Mouse (Mus musculus) hindlimb bud, embryonic 11.5 days (tissue): Measurements from ENCODE around the gene Bcas1.

Experiments
- DNase-seq: peaks from one replicate; pipeline ENCODE4 v3.0.0-alpha.2; 2012; ENCODE audit warnings: low read depth, low spot score; ENCODE audit errors: extremely low spot score

The Bcas1 gene

DNA sequence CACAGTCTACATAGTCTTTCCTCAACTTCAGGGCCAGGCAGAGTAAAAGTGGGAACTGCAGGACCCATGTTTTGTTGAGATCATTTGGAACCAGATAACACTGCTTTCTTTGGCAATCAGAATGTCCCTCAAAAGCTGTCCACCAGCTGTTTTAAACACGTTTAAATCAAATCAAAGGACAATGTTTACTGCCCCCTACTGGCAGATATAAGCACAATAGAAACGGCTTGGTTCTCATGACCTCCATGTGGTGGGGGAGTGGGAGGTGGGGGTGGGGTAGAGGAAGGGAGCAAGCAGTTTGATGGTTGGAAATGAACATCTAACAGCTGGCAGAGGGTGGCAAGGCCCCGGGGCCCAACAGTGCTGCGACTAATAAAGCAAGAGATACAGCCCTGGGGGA lies 5.7 kb downstream of the Bcas1 start:
- DNase-seq, result no peak

DNA sequence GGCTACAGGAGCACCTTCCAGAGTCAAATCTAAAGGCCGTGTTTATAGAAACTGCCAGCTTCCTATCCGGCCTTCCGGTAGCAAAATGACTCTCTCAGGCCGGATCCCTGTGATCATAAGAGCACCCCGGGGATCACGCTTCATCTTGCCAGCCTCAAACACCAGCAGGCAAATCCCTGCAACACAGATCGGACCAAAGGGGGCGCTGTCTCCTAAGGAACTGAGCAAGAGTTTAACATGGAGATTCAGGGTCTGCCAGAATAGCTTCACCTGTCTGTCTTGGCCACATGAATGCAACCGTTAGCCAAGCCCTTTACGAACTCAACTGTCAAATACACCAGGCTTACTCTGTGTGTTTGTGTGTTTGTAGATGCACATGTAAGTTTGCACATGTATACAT lies 8.9 kb downstream of the Bcas1 start:
- no peak for DNase-seq

DNA sequence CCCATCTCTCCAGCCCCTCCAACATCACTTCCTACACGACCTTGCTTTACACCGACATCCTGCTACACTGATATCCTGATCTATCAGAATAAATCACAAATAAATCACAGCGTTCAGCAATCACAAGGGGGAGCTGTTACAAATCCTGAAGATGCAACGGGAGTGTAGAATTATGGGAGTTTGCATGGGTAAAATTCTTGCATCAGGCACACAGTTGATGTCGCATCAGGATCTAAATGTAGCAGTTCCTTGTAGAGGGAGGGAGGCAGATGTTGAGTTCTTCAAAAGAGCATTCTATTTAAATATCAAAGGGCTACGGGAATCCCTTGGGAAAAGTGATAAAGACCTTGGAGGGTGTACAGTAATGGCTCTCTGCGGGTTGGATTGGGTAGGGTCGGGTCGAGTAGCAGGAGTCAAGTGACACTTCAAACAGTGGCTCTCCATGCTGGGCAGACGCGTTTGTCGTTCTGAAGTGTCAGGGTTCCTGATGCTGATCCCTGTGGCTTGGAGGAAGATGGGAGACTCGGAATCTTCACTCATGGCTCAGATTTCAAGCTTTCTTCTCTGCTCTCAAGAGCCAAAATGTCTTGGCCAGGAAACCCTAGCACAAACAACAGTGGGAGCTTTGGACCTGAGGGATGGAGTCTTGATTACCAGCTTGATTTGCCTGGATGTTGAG lies 16.0 kb downstream of the Bcas1 start:
- DNase-seq, result no peak

DNA sequence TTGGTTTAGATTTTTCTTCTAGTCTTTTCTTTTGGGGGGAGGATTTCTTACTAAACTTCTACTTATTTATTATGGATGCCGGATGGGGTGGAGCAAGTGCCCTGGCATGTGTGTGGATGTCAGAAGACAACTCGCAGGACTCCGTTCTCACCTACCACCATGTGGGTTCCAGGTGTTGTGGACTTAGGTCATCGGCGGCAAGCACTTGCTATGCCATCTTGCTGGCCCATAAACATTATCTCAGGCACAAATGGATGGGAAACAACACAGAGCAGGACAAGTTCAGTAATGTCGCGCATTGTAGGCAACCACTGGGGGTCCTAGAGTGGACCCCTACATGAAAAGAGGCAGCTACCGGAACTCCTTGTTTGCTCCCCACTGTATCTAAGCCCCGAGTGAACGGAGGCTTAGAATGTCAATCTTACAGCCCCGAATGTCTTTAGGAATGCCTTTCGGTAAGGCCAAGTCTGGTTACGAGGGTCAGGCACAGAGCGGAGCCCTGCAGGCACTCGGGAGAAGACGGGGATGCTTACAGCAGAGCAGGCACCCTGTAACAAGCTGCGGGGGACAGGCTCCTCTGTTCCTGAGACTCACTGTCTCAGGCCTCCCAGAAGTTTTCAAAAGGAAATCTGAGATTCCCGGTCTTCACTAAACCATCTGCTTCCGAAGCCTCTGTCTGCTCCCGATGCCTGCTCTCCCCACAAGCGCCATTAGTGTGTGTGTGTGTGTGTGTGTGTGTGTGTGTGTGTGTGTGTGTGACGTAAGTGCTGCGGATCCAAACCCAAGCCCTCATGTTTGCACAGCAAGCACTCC lies 16.8 kb downstream of the Bcas1 start:
- DNase-seq, result no peak

DNA sequence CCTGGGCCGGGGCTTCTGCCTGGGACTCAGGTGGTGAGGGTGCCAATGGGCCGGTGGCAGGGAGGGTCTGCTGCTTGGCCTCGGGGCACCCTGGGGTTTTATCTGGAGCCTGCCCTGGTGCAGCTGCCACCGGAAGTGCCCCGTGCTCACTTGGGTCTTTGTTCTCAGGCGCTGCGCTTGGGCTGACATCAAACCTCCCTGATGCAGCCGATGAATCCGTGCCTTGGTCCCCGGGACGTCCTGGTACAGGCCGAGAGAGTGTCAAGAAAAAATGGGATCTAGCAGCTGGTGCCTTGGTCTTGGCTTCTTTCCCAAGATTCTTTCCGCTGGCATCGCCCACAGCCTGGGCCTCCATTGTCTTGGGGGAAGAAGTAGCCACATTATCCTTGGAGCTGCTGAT lies 21.2 kb downstream of the Bcas1 start:
- no peak for DNase-seq

DNA sequence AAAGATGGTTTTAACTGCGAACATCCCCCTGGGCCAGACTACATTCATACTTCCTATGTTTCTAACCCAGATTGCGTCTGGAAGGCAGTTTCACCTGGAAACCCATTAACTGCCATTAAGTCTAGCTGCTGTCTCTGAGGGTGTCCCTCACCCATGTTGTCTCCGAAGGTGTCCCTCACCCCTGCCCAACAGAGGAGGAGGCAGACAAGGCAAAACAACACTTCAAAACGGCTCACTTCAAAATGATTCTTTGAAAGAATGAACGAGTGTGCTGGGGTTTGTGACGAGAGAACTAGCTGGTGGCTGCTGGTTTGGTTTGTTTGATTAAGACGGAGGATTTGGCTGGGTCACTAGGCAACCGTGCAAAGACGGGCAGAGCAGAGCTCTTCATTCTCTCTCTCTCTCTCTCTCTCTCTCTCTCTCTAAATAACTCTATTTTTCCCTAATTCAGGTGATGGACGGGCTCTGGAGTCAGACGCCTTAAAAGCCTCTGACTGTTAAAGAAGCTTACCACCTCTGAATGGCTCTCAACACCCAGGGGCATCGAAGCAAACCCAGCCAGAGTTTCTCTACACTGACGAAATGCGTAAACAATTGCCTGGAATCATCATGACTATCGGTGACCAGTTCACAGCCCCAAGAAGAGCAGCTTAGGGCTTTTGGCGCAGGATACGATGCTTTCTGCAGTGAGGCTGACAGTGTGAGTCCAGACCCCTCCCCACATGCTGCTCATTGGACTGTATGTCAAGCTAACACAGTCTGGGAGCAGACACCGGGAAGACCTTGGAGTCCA lies 22.7 kb downstream of the Bcas1 start:
- no peak for DNase-seq

DNA sequence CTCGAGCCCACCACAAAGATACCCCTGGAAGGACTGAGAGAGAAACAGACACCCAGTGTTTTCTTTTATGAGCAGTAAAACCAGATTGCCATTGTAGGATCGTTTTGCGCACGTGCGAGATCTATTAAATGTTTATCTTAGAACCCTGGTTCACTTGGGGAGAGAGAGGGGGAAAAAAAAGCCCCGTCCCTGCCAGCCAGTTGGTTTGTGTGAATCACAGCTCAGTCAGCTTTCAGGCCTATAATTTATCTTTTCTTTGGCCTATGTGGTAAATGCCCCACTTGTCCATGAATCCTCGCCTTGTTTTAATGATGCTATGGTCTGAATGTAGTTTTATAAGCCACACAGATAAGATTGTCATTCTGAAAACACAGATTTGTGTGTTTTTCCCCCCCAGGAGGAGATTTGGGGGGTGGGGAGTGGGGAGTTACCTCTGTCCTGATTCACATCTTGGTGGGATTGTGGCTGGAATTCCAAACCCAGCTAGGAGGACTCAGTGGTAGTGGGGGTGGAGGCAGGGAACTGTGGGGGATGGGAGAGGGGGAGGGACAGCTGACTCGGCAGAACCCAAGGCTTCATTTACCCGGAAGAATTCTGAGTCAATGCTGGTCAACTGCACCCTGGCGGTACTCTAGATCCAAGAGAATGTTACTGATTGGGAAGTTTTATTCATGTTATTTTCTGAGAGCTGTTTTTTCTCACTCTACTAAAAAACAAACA lies 23.8 kb downstream of the Bcas1 start:
- no peak for DNase-seq

DNA sequence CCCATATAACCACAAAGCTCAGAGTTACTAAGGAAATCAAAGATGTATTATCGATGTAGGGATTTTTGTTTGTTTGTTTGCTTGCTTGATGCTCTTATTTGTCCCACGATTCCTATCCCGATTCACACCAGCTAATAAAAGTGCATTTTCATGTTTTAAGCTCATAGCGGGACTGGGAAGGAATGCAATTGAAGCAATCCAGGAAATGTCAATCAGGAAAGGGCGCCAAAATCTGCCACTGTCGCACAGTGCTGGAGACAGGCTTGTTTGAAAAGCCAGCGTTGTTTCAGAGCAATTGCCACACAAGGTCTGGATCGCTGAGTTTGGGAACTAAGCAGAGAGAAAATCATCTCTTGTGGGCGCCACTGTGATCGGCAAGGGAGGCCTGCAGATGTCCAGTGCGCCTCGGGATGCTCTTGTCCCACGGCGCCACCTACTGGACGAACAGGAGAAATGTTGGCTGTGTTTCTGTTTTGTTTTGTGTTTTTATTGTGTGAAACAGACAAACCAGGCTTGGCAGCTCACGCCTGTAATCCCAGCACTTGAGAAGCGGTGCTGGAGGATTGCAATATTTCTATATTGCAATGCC lies 26.3 kb downstream of the Bcas1 start:
- no peak for DNase-seq

DNA sequence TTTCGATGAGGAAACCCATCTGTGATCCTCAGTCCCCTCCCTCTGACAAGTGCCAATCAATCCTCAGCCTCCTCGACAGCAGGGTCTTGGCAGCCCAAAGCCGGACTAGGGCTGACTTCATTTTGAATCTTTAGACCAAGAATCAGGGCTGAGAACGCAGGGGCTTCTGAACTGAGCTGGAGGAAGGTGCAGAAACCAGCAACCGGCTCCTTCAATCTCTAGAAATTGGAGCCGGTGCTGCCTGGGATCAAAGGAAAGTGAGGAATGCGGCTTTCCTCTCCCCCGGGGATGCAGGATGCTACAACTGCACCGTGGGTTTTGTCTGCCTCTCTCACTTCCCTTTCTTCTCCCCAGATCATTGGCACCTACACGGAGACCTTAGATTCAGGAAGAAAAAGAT lies 27.0 kb downstream of the Bcas1 start:
- DNase-seq, result no peak

DNA sequence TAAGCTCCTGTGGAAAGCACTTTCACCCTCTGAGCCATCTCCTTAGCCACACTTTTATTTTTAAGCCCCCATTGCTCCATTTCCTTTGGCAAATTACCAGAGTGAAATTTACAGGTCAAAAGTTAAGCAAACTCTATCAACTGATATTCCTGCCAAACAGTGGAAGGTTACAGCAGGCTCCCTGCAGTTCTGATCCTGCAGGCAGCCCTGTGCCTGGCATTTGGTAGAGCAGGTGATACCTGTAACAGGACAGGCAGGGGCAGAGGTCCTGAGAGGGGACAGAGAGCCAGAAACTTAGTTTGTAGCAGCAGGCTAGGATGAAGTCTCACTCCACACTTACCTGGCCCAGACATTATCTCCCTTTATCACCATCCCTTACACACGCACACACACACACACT lies 35.7 kb downstream of the Bcas1 start:
- DNase-seq, result no peak

DNA sequence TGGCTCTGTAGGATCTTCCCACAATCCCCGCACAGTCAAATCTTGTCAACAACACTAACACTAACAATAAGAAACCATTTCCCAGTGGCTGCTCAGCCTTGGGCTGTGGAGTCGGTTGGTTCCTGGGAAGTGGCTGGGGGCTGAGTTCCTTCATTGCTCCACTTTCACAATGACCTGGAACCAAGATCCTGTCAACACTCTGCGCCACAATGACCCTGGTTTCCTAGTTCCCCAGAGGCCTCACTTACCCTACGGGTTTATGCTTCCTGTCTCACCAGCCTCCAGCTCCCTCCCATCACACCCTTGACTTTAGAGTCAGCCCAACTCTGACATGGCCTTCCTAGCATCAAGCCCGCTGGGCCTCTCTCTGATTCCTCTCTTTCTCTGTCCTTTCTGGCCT lies 39.3 kb downstream of the Bcas1 start:
- no peak for DNase-seq

DNA sequence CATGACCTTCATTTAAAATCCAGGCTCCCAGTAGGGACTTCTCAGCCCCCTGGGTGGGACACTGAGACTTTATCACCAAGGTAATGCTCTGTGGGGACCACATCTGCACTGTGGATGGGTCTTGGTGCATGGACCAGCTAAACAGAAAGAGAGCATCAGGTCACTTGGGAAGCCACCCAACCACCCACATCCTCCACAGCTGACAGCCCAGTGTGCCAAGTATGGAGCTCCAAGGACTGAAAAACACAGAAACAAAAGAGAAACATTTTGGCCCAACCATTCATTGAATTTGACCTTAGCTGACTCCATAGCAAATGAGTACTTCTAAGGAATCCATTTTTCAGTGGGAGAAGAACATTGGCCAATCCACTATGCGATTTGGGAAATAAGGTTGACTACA lies 42.1 kb downstream of the Bcas1 start:
- no peak for DNase-seq

DNA sequence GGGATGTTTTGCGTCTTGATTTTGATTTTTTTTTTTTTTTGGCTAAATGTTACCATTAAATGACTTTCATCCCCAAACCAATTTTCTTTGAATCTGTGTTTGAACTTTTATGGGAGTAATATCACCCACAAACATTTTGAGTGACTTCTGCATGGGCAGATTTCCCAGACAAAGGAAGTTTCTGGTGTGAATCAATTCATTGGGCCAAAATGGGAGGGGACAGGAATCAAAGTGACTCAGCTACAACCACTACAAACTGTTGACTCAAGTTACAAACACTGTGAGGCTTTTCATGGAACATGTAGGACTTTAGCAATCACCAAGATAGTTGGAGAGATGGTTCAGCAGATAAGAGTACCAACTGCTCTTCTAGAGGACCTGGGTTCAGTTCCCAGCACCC lies 42.9 kb downstream of the Bcas1 start:
- DNase-seq, result no peak

DNA sequence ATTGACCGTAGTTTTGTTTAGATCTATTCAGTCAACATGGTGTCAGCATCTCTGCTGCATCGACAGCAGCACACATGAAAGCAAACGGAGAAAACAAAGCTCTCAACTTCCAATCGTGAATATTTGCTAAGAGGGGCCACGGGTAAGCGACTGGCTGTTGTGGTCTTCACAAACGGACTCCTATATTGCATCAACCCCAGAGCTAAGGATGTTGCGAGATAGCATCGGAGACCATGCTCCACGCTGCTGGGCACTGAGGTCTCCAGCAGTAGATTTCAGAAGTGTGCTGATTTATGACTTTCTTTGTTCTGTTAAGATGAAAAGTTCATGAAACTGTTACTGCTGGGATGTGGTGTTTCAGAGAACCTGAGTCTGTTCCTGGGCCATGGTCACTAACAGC lies 54.3 kb downstream of the Bcas1 start:
- no peak for DNase-seq

DNA sequence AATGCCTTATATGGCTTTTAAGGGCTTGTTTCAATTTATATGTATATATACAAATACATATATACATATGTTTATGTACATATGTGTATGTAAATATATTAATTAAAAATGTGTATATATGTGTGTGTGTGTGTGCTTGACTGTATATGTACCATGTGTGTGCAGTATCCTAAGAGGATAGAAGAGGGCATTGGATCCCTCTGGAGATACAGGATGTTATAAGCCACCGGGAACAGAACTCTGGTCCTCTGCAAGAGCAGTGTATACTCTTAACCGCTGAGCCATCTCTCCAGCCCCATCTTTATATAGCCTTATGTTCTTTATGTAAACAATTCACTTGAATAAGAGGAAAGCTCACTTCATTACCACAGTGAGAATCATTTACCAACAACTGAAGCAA lies 62.0 kb downstream of the Bcas1 start:
- no peak for DNase-seq

DNA sequence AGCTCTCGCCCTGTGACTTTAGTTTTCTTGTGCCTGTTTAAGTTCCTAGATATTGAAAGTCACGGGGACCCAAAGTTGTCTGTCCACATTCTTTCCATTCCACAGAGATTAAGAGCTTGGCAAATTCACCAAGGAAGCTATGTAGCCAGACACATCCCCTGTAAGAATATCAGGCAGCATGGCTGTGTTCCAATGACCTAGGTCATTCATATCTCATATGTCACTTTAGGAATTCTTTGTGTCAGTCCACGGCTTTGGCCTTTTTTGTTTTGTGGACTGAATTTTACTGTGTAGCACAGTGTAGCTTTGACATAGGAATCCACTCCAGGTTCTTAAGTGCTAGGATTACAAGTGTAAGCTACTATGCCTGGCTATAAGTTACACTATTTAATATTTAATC lies 62.4 kb downstream of the Bcas1 start:
- no peak for DNase-seq

DNA sequence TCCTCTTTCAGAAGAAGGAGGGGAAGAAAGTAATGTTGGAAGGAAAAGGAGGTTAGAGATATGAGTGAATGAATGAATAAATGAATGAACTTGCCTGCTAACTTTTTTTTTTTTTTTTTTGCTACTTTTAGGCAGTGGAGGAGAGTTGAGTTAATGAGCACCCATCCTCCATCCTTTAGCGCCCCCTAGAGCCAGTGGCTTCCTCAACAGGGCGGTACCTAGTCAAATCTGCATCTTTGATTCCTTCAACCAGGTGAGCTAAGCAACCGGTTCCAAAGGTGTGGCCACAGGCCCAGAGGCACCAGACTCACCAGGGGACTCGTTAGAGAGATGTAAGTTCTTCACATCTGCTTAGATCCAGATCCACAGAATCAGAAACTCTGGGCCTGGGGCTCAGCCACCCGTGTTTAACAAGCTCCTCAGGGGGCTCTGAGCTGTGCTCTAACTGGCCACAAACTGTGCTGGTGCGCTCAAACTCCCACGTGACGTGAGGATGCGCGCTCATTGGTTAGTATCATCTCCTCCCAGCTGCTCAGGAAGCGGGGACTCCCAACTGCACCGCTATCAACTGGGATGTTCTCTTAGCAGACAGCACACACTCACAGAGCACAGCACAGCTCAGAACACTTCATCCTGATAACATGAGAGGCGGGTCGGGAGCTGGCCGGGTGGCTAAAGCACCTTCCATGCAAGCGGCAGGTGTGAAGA lies 70.8 kb downstream of the Bcas1 start:
- DNase-seq, result no peak

DNA sequence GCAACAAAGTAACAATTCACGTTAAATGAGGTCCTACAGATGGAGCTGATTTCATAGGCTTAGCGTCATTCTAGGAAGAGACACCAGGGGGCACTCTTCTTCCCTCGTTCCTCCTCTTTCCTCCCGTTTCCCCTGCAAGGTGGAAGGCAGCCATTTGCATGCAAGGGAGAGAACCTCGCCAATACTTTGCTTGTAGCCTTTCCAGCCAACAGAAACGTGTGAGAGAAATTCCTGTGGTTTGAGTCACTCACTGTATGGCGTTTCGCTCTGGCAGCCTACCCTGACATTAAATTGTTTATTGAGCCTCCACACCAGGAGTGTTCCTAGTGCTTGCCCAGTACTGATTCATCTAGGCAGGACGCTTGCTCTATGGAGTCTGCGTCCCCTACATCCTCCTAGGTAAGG lies 72.7 kb downstream of the Bcas1 start:
- peak; percentile 82 for DNase-seq

DNA sequence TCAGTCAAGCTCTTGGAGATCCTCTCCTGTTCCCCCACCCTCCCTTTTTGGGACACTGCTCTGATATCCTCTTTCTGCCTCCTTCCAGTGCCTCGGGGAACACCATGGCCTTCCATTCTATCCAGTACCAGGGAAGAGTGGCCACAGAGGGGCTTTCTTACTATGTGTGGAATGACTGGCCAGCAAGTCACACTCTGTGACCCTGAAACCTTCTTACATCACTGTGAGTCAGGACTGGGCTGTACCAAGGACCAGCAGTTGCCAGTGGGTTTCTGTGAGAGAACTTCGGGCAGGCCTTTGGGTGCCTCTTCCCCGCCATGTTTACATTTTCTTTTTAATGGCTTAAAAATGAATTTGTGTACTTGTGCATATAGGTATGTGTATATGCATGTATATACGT lies 75.4 kb downstream of the Bcas1 start:
- no peak for DNase-seq

DNA sequence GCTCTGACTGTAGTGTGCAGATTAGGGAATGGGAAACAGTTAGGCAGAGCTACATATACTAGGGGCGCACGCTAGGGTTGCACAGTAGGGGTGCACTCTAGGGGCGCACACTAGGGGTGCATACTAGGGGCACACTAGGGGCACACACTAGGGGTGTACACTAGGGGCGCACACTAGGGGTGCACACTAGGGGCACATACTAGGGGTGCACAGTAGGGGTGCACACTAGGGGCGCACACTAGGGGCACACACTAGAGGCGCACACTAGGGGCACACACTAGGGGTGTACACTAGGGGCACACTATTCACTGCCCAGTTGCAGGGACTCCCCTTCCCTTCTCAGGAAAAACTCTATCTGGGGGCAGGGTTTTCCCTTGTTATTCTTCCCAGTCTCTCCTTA lies 75.8 kb downstream of the Bcas1 start:
- DNase-seq, result no peak
